Mouse (Mus musculus) heart, embryonic 14.5 days (tissue): ENCODE results near the gene Anapc16. TPM values are rescaled to one million over a fixed set of nuclear protein-coding genes. Genes with fewer than 3 reads are reported as not detected.
A peak's percentile ranks its signal among the peaks of the same experiment; 100 is the strongest.

ENCODE experiments used
- ATAC-seq: fragments of 200-750 bp; cut with Nextera tagmentation; 2 replicates; pipeline ENCODE4 v1.8.0; 2017; ENCODE audit warnings: low read depth, moderate TSS enrichment; ENCODE audit not compliant: insufficient number of reproducible peaks, insufficient read depth, low FRiP score
- H3K27ac ChIP-seq, 2 experiments: fragments of 200-500 bp in 1 of 2; fragments of 300-500 bp in 1 of 2; sonication (generic) in 1 of 2; replicated peaks in 1 of 2; 2 replicates each; pipeline ENCODE4 v1.5.1; 2012 to 2014; ENCODE audit warnings: low read depth in 2 of 2, low read length in 2 of 2, control low read depth in 1 of 2, mild to moderate bottlenecking in 1 of 2, mixed read lengths in 1 of 2; ENCODE audit not compliant: control insufficient read depth in 1 of 2, insufficient read depth in 1 of 2
- H3K27me3 ChIP-seq: fragments of 300-500 bp; sonication (generic); 2 replicates; pipeline ENCODE4 v1.6.1; 2014; ENCODE audit warnings: mild to moderate bottlenecking, low read length, control low read depth; ENCODE audit not compliant: control insufficient read depth, insufficient read depth
- H3K36me3 ChIP-seq: fragments of 300-500 bp; sonication (generic); 2 replicates; pipeline ENCODE4 v1.6.1; 2014; ENCODE audit warnings: mild to moderate bottlenecking, control low read depth, low read length, mixed read lengths; ENCODE audit not compliant: control insufficient read depth, insufficient read depth
- H3K4me1 ChIP-seq, 2 experiments: fragments of 200-500 bp in 1 of 2; fragments of 300-500 bp in 1 of 2; sonication (generic) in 1 of 2; 2 replicates each; pipeline ENCODE4 v1.6.1; 2012 to 2014; ENCODE audit warnings: low read length in 2 of 2, control low read depth in 1 of 2, mixed read lengths in 1 of 2; ENCODE audit not compliant: control insufficient read depth in 2 of 2, insufficient read depth in 2 of 2
- H3K4me2 ChIP-seq: fragments of 300-500 bp; sonication (generic); 2 replicates; pipeline ENCODE4 v1.6.1; 2014; ENCODE audit warnings: mild to moderate bottlenecking, low read length
- H3K4me3 ChIP-seq, 2 experiments: fragments of 200-500 bp in 1 of 2; fragments of 300-500 bp in 1 of 2; sonication (generic) in 1 of 2; 2 replicates each; pipeline ENCODE4 v1.5.1; 2012 to 2014; ENCODE audit warnings: low read length in 2 of 2, mild to moderate bottlenecking in 2 of 2, control low read depth in 1 of 2, low read depth in 1 of 2, moderate library complexity in 1 of 2; ENCODE audit not compliant: control insufficient read depth in 1 of 2, insufficient read depth in 1 of 2
- H3K9ac ChIP-seq: fragments of 300-500 bp; sonication (generic); 2 replicates; pipeline ENCODE4 v1.6.1; 2014; ENCODE audit warnings: mild to moderate bottlenecking, low read length
- H3K9me3 ChIP-seq: fragments of 300-500 bp; sonication (generic); 2 replicates; pipeline ENCODE4 v1.6.1; 2016; ENCODE audit warnings: low read length, control low read depth; ENCODE audit not compliant: control insufficient read depth
- WGBS: fragments of 180-500 bp; shearing (Covaris S2); extraction: QIAGEN DNeasy Blood & Tissue Kit; methylation state at CpG from one replicate; pipeline ENCODE4 v1.1.7; 2014; 5-methylcytosine and 5-hydroxymethylcytosine counted together
- polyA plus RNA-seq: library from polyadenylated mRNA; unstranded; fragments of >200 nt; fragmentation: Nextera tagmentation; extraction: Ambion mirVana; gene quantifications from 2 replicates; pipeline ENCODE4 v1.2.1, GENCODE M21; 2014

Anapc16 gene
- polyA plus RNA-seq, 1 experiment from 2014 or later: 103 TPM

- H3K9ac ChIP-seq: no peak overlapping the region
- H3K27ac ChIP-seq: peak overlapping the region in 1 of 2 experiments; percentile 59; a peak in 1 of 4 replicates
- no peak for ATAC-seq
- no peaks in the 10 kb centered on the region for H3K36me3 ChIP-seq
- no peak overlapping the region for H3K4me2 ChIP-seq
- no peak overlapping the region for H3K4me3 ChIP-seq
- WGBS: 86% methylated on average over 4 of the region's 4 CpGs
- H3K9me3 ChIP-seq: no peaks in the 10 kb centered on the region
- no peaks in the 10 kb centered on the region for H3K27me3 ChIP-seq
- peaks cover 36 to 46% of the 10 kb centered on the region in 2 experiments for H3K4me1 ChIP-seq
These were observed 29.5 kb downstream of the Anapc16 start for GRCm38 (mm10) chr10:59973400-59973799.

- Histone ChIP-seq H3K9me3 (no peaks in the 10 kb centered on the region), H3K27ac (0 out of 4 replicates have a peak overlapping the region, but pooled peaks of 1 of the 2 experiments have one; percentile 27), H3K9ac (no peak overlapping the region), H3K4me1 (peaks cover 32 to 42% of the 10 kb centered on the region in 2 experiments), H3K4me2 (no peak overlapping the region), H3K4me3 (no peak overlapping the region), H3K27me3 (no peaks in the 10 kb centered on the region), H3K36me3 (no peaks in the 10 kb centered on the region)
- ATAC-seq: no peak
- 91% methylated on average over 6 of the region's 6 CpGs for whole genome bisulfite sequencing
These were observed 29.9 kb downstream of the Anapc16 start for GRCm38 (mm10) chr10:59972999-59973398.

GRCm38 (mm10) chr10:59972534-59972933, 30.4 kb downstream of the Anapc16 start:
- Histone ChIP-seq H3K27me3 (no peaks in the 10 kb centered on the region), H3K9me3 (no peaks in the 10 kb centered on the region), H3K4me2 (no peak overlapping the region), H3K27ac (0 out of 4 replicates have a peak overlapping the region, but pooled peaks of 1 of the 2 experiments have one; percentile 27), H3K36me3 (no peaks in the 10 kb centered on the region), H3K9ac (no peak overlapping the region), H3K4me1 (peaks cover 28 to 44% of the 10 kb centered on the region in 2 experiments), H3K4me3 (no peak overlapping the region)
- ATAC-seq: no peak
- WGBS: 50% methylated on average over 2 of the region's 2 CpGs

- no peak for ATAC-seq
- H3K4me3 ChIP-seq: no peak overlapping the region
- H3K9me3 ChIP-seq: no peaks in the 10 kb centered on the region
- peaks cover 27 to 47% of the 10 kb centered on the region in 2 experiments for H3K4me1 ChIP-seq
- no peak overlapping the region for H3K27ac ChIP-seq
- WGBS: 93% methylated on average over 8 of the region's 8 CpGs
- no peak overlapping the region for H3K4me2 ChIP-seq
- H3K27me3 ChIP-seq: no peaks in the 10 kb centered on the region
- no peak overlapping the region for H3K9ac ChIP-seq
- H3K36me3 ChIP-seq: no peaks in the 10 kb centered on the region
These were observed 31.1 kb downstream of the Anapc16 start for GRCm38 (mm10) chr10:59971813-59972212.

GRCm38 (mm10) chr10:59970450-59971062, 32.4 kb downstream of the Anapc16 start:
- H3K9ac ChIP-seq: peak overlapping the region; percentile 84
- WGBS: 24% methylated on average over 6 of the region's 6 CpGs
- peak overlapping the region; percentile 95 to 98 for H3K27ac ChIP-seq
- peak overlapping the region; percentile 86 for H3K4me2 ChIP-seq
- no peaks in the 10 kb centered on the region for H3K27me3 ChIP-seq
- peak overlapping the region; percentile 49 to 60 for H3K4me3 ChIP-seq
- no peak for ATAC-seq
- H3K4me1 ChIP-seq: peaks cover 33 to 51% of the 10 kb centered on the region in 2 experiments
- no peaks in the 10 kb centered on the region for H3K9me3 ChIP-seq
- no peaks in the 10 kb centered on the region for H3K36me3 ChIP-seq

GRCm38 (mm10) chr10:59969821-59970449, 33.0 kb downstream of the Anapc16 start:
- peak; percentile 28 for ATAC-seq
- H3K4me1 ChIP-seq: peaks cover 36 to 53% of the 10 kb centered on the region in 2 experiments
- WGBS: 1% methylated on average over 25 of the region's 25 CpGs

GRCm38 (mm10) chr10:59967309-59967942, 35.5 kb downstream of the Anapc16 start:
- H3K9ac ChIP-seq: no peak overlapping the region
- 64% methylated on average over 6 of the region's 6 CpGs for whole genome bisulfite sequencing
- no peak overlapping the region for H3K4me3 ChIP-seq
- no peak overlapping the region for H3K4me2 ChIP-seq
- H3K36me3 ChIP-seq: no peaks in the 10 kb centered on the region
- no peaks in the 10 kb centered on the region for H3K27me3 ChIP-seq
- H3K4me1 ChIP-seq: peaks cover 31 to 47% of the 10 kb centered on the region in 2 experiments
- no peak for ATAC-seq
- no peaks in the 10 kb centered on the region for H3K9me3 ChIP-seq
- H3K27ac ChIP-seq: no peak overlapping the region

More at GRCm38 (mm10) chr10:59969821-59970449, 33.0 kb downstream of the Anapc16 start:
- Histone ChIP-seq H3K27ac (peak overlapping the region; percentile 95 to 98), H3K27me3 (no peaks in the 10 kb centered on the region), H3K9me3 (no peaks in the 10 kb centered on the region), H3K9ac (peak overlapping the region; percentile 84), H3K36me3 (no peaks in the 10 kb centered on the region), H3K4me3 (peak overlapping the region; percentile 49 to 60), H3K4me2 (peak overlapping the region; percentile 86)
